20 mouse cellular contexts compared by ENCODE assay signal in genomic region chr4:131076628-131077027, GRCm38 (mm10).
A peak's percentile ranks its signal among the peaks of the same experiment; 100 is the strongest.
DNase-seq lines count a peak whose midpoint lies in the region; ATAC-seq lines count a peak whose summit lies in the region.
"Had no signal": no experiment of that assay in that cellular context is flagged by ENCODE, and none has a peak within 500 bp of the region (broad histone marks: within the 10 kb centered on the region; RNA-seq: fewer than 3 reads in every experiment).

No protein-coding gene starts in this region.

- 0 out of 2 replicates have a peak, but pooled peaks have one; percentile 47 for ATAC-seq in heart, embryonic 11.5 days (replicated peaks; ENCODE audit: insufficient number of reproducible peaks, low FRiP score, low TSS enrichment)
- ATAC-seq in liver, embryonic 12.5 days = peak; percentile 49
- ATAC-seq in liver, embryonic 11.5 days (replicated peaks; ENCODE audit: low FRiP score) = no peak; the same call in 1 of the 2 replicates
- no peak for ATAC-seq in kidney, embryonic 15.5 days (replicated peaks; ENCODE audit: low FRiP score)
- ATAC-seq: forebrain, embryonic 15.5 days; hindbrain, embryonic 16.5 days; intestine, embryonic 15.5 days had no signal

- H3K9ac ChIP-seq in heart, embryonic 11.5 days (ENCODE audit: low read depth, low read length) = no peak overlapping the region
- no peak overlapping the region for H3K9ac ChIP-seq in liver, embryonic 12.5 days
- no peak overlapping the region for H3K9ac ChIP-seq in liver, embryonic 11.5 days (ENCODE audit: low read depth, low read length)
- H3K9ac ChIP-seq in kidney, embryonic 15.5 days = no peak overlapping the region
- H3K9ac ChIP-seq: forebrain, embryonic 15.5 days; hindbrain, embryonic 12.5 days; intestine, embryonic 15.5 days had no signal

- H3K4me1 ChIP-seq in heart, embryonic 11.5 days (ENCODE audit: control insufficient read depth, insufficient read depth, low read length) = no peaks in the 10 kb centered on the region
- no peaks in the 10 kb centered on the region for H3K4me1 ChIP-seq in liver, embryonic 12.5 days
- H3K4me1 ChIP-seq in liver, embryonic 11.5 days (replicated peaks; ENCODE audit: control insufficient read depth, insufficient read depth, low read length) = no peaks in the 10 kb centered on the region
- H3K4me1 ChIP-seq in kidney, embryonic 15.5 days = no peaks in the 10 kb centered on the region
- H3K4me1 ChIP-seq: intestine, embryonic 15.5 days had no signal

- no peak overlapping the region for H3K27ac ChIP-seq in heart, embryonic 11.5 days (ENCODE audit: low read depth, low read length)
- H3K27ac ChIP-seq in liver, embryonic 12.5 days = no peak overlapping the region
- H3K27ac ChIP-seq in liver, embryonic 11.5 days (ENCODE audit: low read depth, low read length) = no peak overlapping the region
- H3K27ac ChIP-seq in kidney, embryonic 15.5 days = no peak overlapping the region
- H3K27ac ChIP-seq: forebrain, embryonic 15.5 days; hindbrain, embryonic 12.5 days; intestine, embryonic 15.5 days had no signal

- H3K4me2 ChIP-seq in heart, embryonic 11.5 days = no peak overlapping the region
- no peak overlapping the region for H3K4me2 ChIP-seq in liver, embryonic 12.5 days
- no peak overlapping the region for H3K4me2 ChIP-seq in liver, embryonic 11.5 days
- no peak overlapping the region for H3K4me2 ChIP-seq in kidney, embryonic 15.5 days
- H3K4me2 ChIP-seq: forebrain, embryonic 15.5 days; hindbrain, embryonic 12.5 days; intestine, embryonic 15.5 days had no signal

- no peaks in the 10 kb centered on the region for H3K27me3 ChIP-seq in heart, embryonic 11.5 days (ENCODE audit: control insufficient read depth, insufficient read depth, low read length)
- H3K27me3 ChIP-seq in liver, embryonic 12.5 days (replicated peaks) = no peaks in the 10 kb centered on the region
- no peaks in the 10 kb centered on the region for H3K27me3 ChIP-seq in liver, embryonic 11.5 days (replicated peaks; ENCODE audit: control insufficient read depth, insufficient read depth, low read length)
- no peaks in the 10 kb centered on the region for H3K27me3 ChIP-seq in kidney, embryonic 15.5 days
- H3K27me3 ChIP-seq: forebrain, embryonic 15.5 days; intestine, embryonic 15.5 days had no signal

- no peaks in the 10 kb centered on the region for H3K36me3 ChIP-seq in heart, embryonic 11.5 days (ENCODE audit: control insufficient read depth, insufficient read depth, low read length)
- no peaks in the 10 kb centered on the region for H3K36me3 ChIP-seq in liver, embryonic 12.5 days
- H3K36me3 ChIP-seq in liver, embryonic 11.5 days (ENCODE audit: control insufficient read depth, insufficient read depth, low read length) = no peaks in the 10 kb centered on the region
- H3K36me3 ChIP-seq in kidney, embryonic 15.5 days = no peaks in the 10 kb centered on the region
- H3K36me3 ChIP-seq: forebrain, embryonic 15.5 days; hindbrain, embryonic 12.5 days; intestine, embryonic 15.5 days had no signal

- H3K9me3 ChIP-seq in heart, embryonic 11.5 days (replicated peaks; ENCODE audit: control insufficient read depth, low read length) = no peaks in the 10 kb centered on the region
- H3K9me3 ChIP-seq in liver, embryonic 12.5 days (replicated peaks) = no peaks in the 10 kb centered on the region
- H3K9me3 ChIP-seq in liver, embryonic 11.5 days (ENCODE audit: control insufficient read depth, low read length) = no peaks in the 10 kb centered on the region
- no peaks in the 10 kb centered on the region for H3K9me3 ChIP-seq in kidney, embryonic 15.5 days (replicated peaks)
- H3K9me3 ChIP-seq: forebrain, embryonic 15.5 days; hindbrain, embryonic 12.5 days; intestine, embryonic 15.5 days had no signal

- no peak for DNase-seq in heart, postnatal 4 days
- no peak for DNase-seq in liver, embryonic 11.5 days (ENCODE audit: low spot score)
- peak; percentile 74 for DNase-seq in R1 (ENCODE audit: low read depth, low spot score)
- DNase-seq: adrenal gland, postnatal 10 days; adrenal gland, postnatal 36 days; B cell, adult 2 months; cerebellum, adult 18-20 months; cerebellum, adult 9-10 months; cerebellum, postnatal 14 days; gastrocnemius, postnatal 25 days; heart, adult 18-20 months; heart, postnatal 36 days; kidney, adult 11 months had no signal

- no peak overlapping the region for H3K4me3 ChIP-seq in heart, embryonic 11.5 days (ENCODE audit: low read depth, low read length)
- no peak overlapping the region for H3K4me3 ChIP-seq in liver, embryonic 12.5 days
- H3K4me3 ChIP-seq in liver, embryonic 11.5 days (ENCODE audit: low read depth, low read length) = no peak overlapping the region
- H3K4me3 ChIP-seq in kidney, embryonic 15.5 days (replicated peaks) = no peak overlapping the region
- H3K4me3 ChIP-seq: forebrain, embryonic 15.5 days; hindbrain, embryonic 12.5 days; intestine, embryonic 15.5 days had no signal

- WGBS in heart, embryonic 11.5 days (ENCODE audit: insufficient replicate concordance) = 43% methylated on average over 3 of the region's 3 CpGs
- 33% methylated on average over 3 of the region's 3 CpGs for WGBS in liver, embryonic 12.5 days (ENCODE audit: insufficient replicate concordance)
- 48% methylated on average over 3 of the region's 3 CpGs for WGBS in liver, embryonic 11.5 days
- 62% methylated on average over 3 of the region's 3 CpGs for WGBS in kidney, embryonic 15.5 days

Comparison
In these comparisons a context has a peak if more than half of its experiments do, and no peak if none do; other contexts are left out.
1. ATAC-seq: peak in heart, embryonic 11.5 days (single experiment) and liver, embryonic 12.5 days (single experiment); none in liver, embryonic 11.5 days (single experiment) and kidney, embryonic 15.5 days (single experiment).